Mouse (Mus musculus) liver, embryonic 13.5 days (tissue): ENCODE measurements at regions not wholly inside any gene's neighbourhood (a gene's known extent, or its start where the extent isn't known, plus 50 kb on each side); places are given as distances from the start of the nearest gene placed in this dataset.

Source experiments
- ATAC-seq: fragments of 200-750 bp; cut with Nextera tagmentation; 2 replicates; pipeline ENCODE4 v1.8.0; 2017; ENCODE audit warnings: low read depth, mild to moderate bottlenecking, moderate number of reproducible peaks, moderate library complexity
- DNase-seq: peaks from one replicate; pipeline ENCODE4 v3.0.0; 2022
- H3K27ac ChIP-seq: fragments of 300-500 bp; sonication (generic); 2 replicates; pipeline ENCODE4 v1.5.1; 2015; ENCODE audit warnings: moderate library complexity, mild to moderate bottlenecking, inconsistent platforms
- H3K27me3 ChIP-seq: fragments of 300-500 bp; sonication (generic); 2 replicates; pipeline ENCODE4 v1.6.1; 2015; ENCODE audit warnings: mild to moderate bottlenecking, inconsistent platforms
- H3K36me3 ChIP-seq: fragments of 300-500 bp; sonication (generic); 2 replicates; pipeline ENCODE4 v1.6.1; 2015; ENCODE audit warnings: mild to moderate bottlenecking, inconsistent platforms
- H3K4me1 ChIP-seq: fragments of 300-500 bp; sonication (generic); replicated peaks from 2 replicates; pipeline ENCODE4 v1.6.1; 2015; ENCODE audit warnings: inconsistent platforms
- H3K4me2 ChIP-seq: fragments of 300-500 bp; sonication (generic); 2 replicates; pipeline ENCODE4 v1.6.1; 2015; ENCODE audit warnings: inconsistent platforms, mild to moderate bottlenecking, moderate library complexity
- H3K4me3 ChIP-seq: fragments of 300-500 bp; sonication (generic); replicated peaks from 2 replicates; pipeline ENCODE4 v1.5.1; 2015; ENCODE audit warnings: mild to moderate bottlenecking, inconsistent platforms
- H3K9ac ChIP-seq: fragments of 300-500 bp; sonication (generic); 2 replicates; pipeline ENCODE4 v1.6.1; 2015; ENCODE audit warnings: mild to moderate bottlenecking, inconsistent platforms
- H3K9me3 ChIP-seq: fragments of 300-500 bp; sonication (generic); replicated peaks from 2 replicates; pipeline ENCODE4 v1.6.1; 2016; ENCODE audit warnings: inconsistent platforms
- WGBS: fragments of 180-500 bp; shearing (Covaris S2); methylation state at CpG from one replicate; pipeline ENCODE4 v1.1.7; 2015; ENCODE audit not compliant: insufficient replicate concordance; 5-methylcytosine and 5-hydroxymethylcytosine counted together

DNA sequence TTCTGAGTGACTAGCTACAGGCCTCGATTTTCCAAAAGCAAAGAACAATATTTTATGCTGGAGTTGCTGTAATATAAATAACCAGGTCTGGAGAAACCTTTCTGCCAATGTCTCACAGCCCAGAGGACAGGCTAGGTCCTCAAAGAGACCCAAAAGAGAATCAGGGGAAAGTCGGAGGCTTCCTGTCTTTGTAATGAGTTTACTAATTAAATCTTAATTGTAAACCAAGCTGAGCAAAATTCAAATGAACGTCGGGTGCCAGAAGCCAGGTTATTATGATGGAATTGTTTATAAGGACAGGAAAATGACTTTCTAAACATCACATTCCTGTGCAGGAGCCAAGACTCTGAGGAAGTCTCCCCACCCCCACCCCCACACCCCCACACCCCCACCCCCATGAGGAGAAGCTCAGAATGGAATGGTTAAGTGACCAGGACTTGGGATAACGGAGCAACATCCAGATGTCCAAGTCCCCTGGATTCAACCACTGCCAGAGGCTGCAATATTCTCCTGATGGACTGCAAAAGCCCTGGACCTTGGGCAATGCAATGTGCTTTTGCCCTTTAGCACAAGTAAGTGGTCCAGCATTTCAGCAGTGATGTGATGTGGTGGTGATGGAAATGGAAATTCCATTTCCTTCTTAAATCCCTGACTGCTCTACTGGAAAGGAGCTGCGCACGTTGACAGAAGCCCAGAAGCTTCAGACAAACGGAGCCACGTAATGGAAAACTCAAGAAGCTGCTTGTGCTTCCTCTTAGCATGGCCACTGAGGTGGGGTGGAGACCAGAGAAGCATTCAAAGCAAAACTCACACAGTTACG lies 333.1 kb upstream of the 4930412O13Rik start:
- Histone ChIP-seq H3K27ac (no peak overlapping the region), H3K4me1 (no peaks in the 10 kb centered on the region), H3K4me2 (no peak overlapping the region), H3K4me3 (no peak overlapping the region), H3K27me3 (no peaks in the 10 kb centered on the region), H3K9me3 (no peaks in the 10 kb centered on the region), H3K9ac (no peak overlapping the region), H3K36me3 (no peaks in the 10 kb centered on the region)
- DNase-seq (no peak), ATAC-seq (no peak)
- 57% methylated on average over 10 of the region's 10 CpGs for WGBS

DNA sequence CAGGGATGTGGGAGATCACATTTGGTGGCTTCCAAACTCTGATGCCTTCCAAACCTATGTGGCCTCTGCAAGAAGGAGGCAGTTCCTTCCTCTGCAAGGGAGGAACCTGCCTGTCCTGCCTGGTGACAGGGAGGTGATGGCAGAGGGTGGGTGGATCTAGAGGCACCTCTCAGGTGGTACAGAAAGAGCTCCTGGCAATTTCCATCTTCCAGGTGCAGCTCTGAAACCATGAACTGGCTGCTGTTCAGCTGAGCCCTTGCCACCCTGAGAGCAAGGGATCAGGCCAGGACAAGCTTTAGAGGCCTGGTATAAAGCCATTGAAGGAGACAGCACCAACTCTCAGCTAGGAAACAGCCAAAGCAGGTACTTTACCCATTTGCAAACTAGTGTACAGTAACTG lies 327.7 kb upstream of the 4930412O13Rik start:
- Histone ChIP-seq H3K27me3 (no peaks in the 10 kb centered on the region), H3K4me2 (no peak overlapping the region), H3K9ac (no peak overlapping the region), H3K9me3 (no peaks in the 10 kb centered on the region), H3K4me1 (no peaks in the 10 kb centered on the region), H3K4me3 (no peak overlapping the region), H3K36me3 (no peaks in the 10 kb centered on the region), H3K27ac (no peak overlapping the region)
- ATAC-seq, result no peak
- DNase-seq, result no peak

DNA sequence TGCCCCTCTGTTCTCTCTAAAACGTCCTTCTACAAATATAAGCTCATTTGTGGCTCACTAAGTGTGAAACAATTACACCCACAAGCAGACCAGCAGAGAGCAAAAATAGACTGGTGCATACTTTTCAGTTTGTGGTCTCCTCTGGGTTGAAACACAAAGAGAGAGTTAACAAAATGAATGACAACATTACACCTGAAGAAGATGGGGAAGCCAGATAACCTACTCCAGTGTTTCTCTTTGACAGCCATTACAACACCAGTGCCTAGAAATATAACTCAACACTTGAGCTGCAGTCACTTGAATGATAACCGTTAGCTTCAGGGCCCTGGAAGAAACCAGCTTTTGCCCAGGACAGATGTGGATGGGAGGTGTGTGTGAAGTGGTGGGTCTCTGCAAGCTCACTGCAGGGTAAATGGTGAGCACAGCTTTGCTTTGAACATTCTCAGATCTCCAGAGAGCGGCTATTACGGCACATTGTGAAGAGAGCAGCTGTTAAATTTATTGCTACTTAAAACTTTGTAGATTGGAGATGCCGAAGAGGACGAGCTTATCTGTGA lies 316.5 kb upstream of the 4930412O13Rik start:
- no peaks in the 10 kb centered on the region for H3K9me3 ChIP-seq
- DNase-seq, result no peak
- H3K4me1 ChIP-seq, result no peaks in the 10 kb centered on the region
- no peak overlapping the region for H3K27ac ChIP-seq
- no peak overlapping the region for H3K4me2 ChIP-seq
- H3K4me3 ChIP-seq, result no peak overlapping the region
- no peaks in the 10 kb centered on the region for H3K27me3 ChIP-seq
- no peak for ATAC-seq
- WGBS, result 39% methylated on average over 6 of the region's 6 CpGs
- H3K9ac ChIP-seq, result no peak overlapping the region
- H3K36me3 ChIP-seq, result no peaks in the 10 kb centered on the region

DNA sequence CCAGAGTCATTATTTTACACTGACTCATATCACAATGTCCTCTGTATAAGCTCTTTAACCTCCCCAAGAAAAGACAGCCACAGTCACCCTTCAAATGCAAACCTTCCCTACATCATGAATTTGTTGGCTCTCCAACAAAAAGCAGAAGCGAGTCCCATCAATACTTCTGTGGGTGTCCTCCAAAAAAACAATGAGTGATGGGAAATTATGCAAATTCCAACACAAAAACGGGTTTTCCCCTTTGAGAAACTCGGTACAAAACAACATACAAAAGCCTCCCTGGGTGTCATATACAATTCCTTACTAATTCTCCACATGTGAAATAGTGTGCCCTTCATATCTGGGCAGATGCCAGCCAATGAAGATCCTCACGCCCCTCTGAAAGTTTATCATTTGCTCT lies 311.8 kb upstream of the 4930412O13Rik start:
- no peak for DNase-seq
- WGBS, result 53% methylated on average over 4 of the region's 4 CpGs
- ATAC-seq, result no peak
- no peaks in the 10 kb centered on the region for H3K4me1 ChIP-seq
- H3K9me3 ChIP-seq, result no peaks in the 10 kb centered on the region
- H3K9ac ChIP-seq, result no peak overlapping the region
- no peaks in the 10 kb centered on the region for H3K36me3 ChIP-seq
- no peak overlapping the region for H3K27ac ChIP-seq
- H3K4me2 ChIP-seq, result no peak overlapping the region
- no peak overlapping the region for H3K4me3 ChIP-seq
- H3K27me3 ChIP-seq, result no peaks in the 10 kb centered on the region

DNA sequence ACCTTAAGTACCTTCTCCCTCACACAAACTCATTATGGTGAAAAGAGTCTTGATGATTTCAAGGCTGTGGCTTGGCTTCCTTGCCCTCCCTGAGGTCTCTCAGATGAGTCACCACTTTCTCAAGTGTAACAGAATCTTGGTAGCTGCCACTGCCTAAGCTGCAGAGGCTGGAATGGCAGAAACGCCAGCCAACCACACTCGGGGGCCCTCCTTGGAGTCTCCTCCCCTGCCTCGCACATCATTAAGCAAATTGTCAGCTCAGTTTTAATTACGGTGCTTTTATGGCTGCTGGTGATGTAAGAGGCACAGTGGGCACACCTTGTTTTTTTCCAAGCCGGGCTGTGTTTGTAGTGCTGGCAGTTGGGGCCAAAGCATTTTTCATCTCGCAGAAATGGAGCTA lies 306.9 kb upstream of the 4930412O13Rik start:
- H3K36me3 ChIP-seq, result no peaks in the 10 kb centered on the region
- WGBS, result 65% methylated on average over 6 of the region's 6 CpGs
- H3K4me3 ChIP-seq, result no peak overlapping the region
- no peak overlapping the region for H3K4me2 ChIP-seq
- ATAC-seq (no peak), DNase-seq (no peak)
- H3K9me3 ChIP-seq, result no peaks in the 10 kb centered on the region
- H3K27me3 ChIP-seq, result no peaks in the 10 kb centered on the region
- no peak overlapping the region for H3K9ac ChIP-seq
- no peaks in the 10 kb centered on the region for H3K4me1 ChIP-seq
- H3K27ac ChIP-seq, result no peak overlapping the region

DNA sequence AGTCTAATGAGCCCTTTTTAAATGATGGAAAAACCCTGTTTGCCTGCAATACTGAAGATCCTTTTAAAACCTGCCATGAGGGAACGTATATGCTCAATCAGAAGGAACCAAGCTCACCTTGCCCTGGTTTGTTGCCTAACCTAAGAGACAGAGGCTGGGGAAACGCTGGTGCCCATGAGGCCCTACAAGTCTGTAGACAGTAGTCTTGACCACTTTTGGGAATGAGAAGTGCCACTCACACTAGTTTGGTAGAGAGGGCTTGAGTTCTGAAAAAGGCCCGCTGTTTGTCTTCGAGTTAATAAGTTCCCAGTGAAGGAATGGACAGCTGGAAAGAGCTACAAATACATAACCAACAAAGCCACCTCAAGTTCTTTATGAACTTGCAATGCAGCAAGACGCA lies 306.4 kb upstream of the 4930412O13Rik start:
- Histone ChIP-seq H3K27ac (no peak overlapping the region), H3K4me1 (no peaks in the 10 kb centered on the region), H3K9me3 (no peaks in the 10 kb centered on the region), H3K4me3 (no peak overlapping the region), H3K4me2 (no peak overlapping the region), H3K36me3 (no peaks in the 10 kb centered on the region), H3K9ac (no peak overlapping the region), H3K27me3 (no peaks in the 10 kb centered on the region)
- WGBS, result 72% methylated on average over 5 of the region's 5 CpGs
- ATAC-seq (no peak), DNase-seq (no peak)

DNA sequence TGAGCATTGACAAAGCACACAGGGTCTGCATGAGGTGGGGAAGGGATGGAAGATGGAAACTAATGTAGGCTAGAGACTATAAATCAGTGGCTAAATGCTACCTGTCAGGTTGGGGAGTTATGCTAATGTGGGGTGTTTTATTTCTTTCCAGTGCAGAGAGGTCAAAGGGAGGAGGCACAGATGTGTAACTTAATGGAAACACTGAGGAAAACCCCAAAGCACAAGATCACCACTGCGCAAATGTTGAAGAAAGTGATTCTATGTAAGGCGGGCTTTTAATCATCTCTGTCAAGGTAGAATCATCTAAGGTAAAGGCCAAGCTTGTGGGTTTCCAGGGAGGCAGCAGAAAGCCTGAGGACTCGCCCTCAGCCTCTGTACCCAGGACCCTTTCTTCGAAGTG lies 303.2 kb upstream of the 4930412O13Rik start:
- Histone ChIP-seq H3K4me1 (no peaks in the 10 kb centered on the region), H3K4me2 (no peak overlapping the region), H3K27me3 (no peaks in the 10 kb centered on the region), H3K4me3 (no peak overlapping the region), H3K9ac (no peak overlapping the region), H3K27ac (no peak overlapping the region), H3K36me3 (no peaks in the 10 kb centered on the region), H3K9me3 (no peaks in the 10 kb centered on the region)
- DNase-seq (no peak), ATAC-seq (no peak)
- 80% methylated on average over 4 of the region's 4 CpGs for WGBS

DNA sequence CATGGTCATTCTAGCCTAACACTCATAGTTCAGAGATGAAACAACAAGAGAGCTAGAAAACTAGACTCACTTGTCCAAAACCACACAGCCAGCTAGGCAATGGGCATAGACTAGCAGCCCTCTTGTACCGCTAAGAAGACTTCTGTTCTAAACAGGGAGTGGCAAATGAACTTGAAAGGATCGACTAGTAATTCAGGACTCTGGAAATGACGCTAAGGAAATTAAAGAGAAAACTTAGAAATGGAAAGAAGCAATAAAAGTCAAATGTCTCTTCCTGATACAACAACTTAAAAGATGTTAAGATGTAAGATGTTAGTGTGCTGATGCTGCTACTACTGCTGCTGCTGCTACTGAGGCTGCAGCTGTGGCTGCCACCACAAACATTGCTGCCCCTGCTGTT lies 293.7 kb upstream of the 4930412O13Rik start:
- no peaks in the 10 kb centered on the region for H3K4me1 ChIP-seq
- no peak overlapping the region for H3K27ac ChIP-seq
- no peaks in the 10 kb centered on the region for H3K27me3 ChIP-seq
- DNase-seq (no peak), ATAC-seq (no peak)
- 73% methylated on average over 3 of the region's 3 CpGs for WGBS
- no peak overlapping the region for H3K9ac ChIP-seq
- no peaks in the 10 kb centered on the region for H3K9me3 ChIP-seq
- H3K4me3 ChIP-seq, result no peak overlapping the region
- no peak overlapping the region for H3K4me2 ChIP-seq
- H3K36me3 ChIP-seq, result no peaks in the 10 kb centered on the region

DNA sequence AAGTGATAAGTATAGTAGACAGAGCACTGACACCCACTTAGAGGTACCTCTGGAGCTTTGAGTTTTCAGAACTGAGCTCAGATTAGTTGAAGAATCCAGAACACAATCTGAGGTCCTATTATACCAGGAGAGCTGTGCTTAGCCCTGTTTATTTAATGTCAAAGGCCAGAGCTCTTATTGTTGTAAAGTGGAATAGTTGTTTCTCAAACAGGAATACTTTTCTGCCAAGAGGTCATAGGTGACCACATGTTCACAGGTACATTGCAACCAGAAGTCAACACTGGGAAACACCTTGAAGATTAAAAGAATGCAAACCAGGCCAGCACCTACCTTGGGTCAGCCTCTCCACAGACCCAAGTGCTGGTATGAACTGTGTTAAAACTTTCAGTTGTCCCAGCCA lies 291.9 kb upstream of the 4930412O13Rik start:
- H3K9me3 ChIP-seq, result no peaks in the 10 kb centered on the region
- DNase-seq (no peak), ATAC-seq (no peak)
- no peaks in the 10 kb centered on the region for H3K4me1 ChIP-seq
- no peak overlapping the region for H3K4me3 ChIP-seq
- no peak overlapping the region for H3K4me2 ChIP-seq
- H3K9ac ChIP-seq, result no peak overlapping the region
- H3K27me3 ChIP-seq, result no peaks in the 10 kb centered on the region
- H3K27ac ChIP-seq, result no peak overlapping the region
- no peaks in the 10 kb centered on the region for H3K36me3 ChIP-seq

DNA sequence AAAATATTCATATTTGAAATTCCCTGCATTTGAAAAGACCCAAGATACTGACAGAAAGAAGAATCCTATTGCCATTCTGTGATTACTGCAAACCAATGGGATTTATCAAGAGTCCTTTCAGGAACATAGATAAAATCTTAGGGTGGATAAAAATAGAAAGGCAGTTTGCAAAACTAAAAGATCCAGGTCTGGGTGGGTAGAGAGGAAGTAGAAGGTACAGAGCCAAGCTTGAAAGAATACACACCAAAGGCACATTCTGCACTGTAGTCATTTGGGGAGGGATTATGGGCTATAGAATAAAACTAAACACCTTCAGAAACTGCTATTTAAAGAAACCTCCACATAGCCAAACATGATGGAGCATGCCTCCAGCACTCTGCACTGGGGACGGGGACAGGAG lies 288.5 kb upstream of the 4930412O13Rik start:
- H3K27ac ChIP-seq, result no peak overlapping the region
- ATAC-seq (no peak), DNase-seq (no peak)
- H3K4me1 ChIP-seq, result no peaks in the 10 kb centered on the region
- H3K9ac ChIP-seq, result no peak overlapping the region
- no peaks in the 10 kb centered on the region for H3K36me3 ChIP-seq
- H3K4me3 ChIP-seq, result no peak overlapping the region
- H3K4me2 ChIP-seq, result no peak overlapping the region
- WGBS, result 53% methylated on average over 1 of the region's 1 CpGs
- H3K9me3 ChIP-seq, result no peaks in the 10 kb centered on the region
- H3K27me3 ChIP-seq, result no peaks in the 10 kb centered on the region

DNA sequence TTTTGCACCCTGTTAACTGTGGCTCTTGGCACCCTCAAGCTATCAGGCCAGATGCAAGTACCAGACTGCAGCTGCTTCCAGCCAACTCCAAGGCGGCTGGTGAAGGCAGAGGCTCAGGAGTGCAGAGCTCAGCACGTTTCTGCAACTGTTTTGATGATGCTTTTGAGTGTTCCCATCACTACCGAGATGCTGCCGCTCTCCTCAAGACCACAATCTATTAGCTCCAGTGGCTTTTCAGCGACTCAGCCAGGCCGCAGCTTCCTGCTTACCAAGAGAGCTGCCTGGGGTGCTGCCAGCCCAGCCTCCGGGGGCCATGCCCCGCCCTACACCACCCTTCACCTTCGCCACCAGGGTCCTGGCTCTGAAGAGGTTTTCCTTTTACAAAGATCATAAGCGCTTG lies 287.1 kb upstream of the 4930412O13Rik start:
- no peak overlapping the region for H3K9ac ChIP-seq
- no peak overlapping the region for H3K4me2 ChIP-seq
- ATAC-seq, result no peak
- no peak overlapping the region for H3K27ac ChIP-seq
- peak; percentile 3 for DNase-seq
- no peaks in the 10 kb centered on the region for H3K4me1 ChIP-seq
- H3K27me3 ChIP-seq, result no peaks in the 10 kb centered on the region
- no peaks in the 10 kb centered on the region for H3K9me3 ChIP-seq
- H3K4me3 ChIP-seq, result no peak overlapping the region
- H3K36me3 ChIP-seq, result no peaks in the 10 kb centered on the region
- 8% methylated on average over 10 of the region's 10 CpGs for WGBS

DNA sequence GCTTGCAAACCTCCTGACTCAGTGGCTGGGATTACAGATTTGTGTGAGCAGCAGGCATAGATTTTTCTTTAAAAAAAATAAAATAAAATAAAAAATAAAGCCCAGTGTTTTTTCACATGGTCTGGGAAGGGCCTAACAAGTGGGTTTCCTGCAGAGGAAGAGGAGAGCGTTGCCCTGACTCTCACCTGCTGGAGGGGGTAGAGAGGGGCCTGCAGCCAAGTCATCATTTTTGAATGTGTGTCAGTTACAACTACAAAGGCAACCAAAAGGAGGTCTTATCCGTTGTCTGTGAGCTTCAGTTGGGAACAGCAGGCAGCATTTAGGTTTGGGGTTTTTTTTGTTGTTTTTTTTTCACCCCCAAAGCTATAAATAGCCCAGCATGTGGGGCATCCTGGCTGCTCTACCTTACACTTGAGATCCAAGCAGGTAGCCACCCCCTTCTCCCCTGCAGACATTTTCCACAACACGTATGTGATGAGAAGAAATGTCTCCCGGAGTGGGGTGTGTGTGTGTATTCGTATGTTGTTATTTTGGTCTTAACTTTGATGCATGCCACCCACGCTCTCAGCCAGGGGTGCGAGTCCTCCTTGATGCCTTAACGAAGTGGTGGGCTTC lies 285.7 kb upstream of the 4930412O13Rik start:
- no peaks in the 10 kb centered on the region for H3K4me1 ChIP-seq
- no peak overlapping the region for H3K4me2 ChIP-seq
- no peak for ATAC-seq
- H3K9me3 ChIP-seq, result no peaks in the 10 kb centered on the region
- no peak overlapping the region for H3K4me3 ChIP-seq
- no peaks in the 10 kb centered on the region for H3K36me3 ChIP-seq
- DNase-seq, result no peak
- no peak overlapping the region for H3K27ac ChIP-seq
- WGBS, result 55% methylated on average over 8 of the region's 8 CpGs
- H3K27me3 ChIP-seq, result no peaks in the 10 kb centered on the region
- H3K9ac ChIP-seq, result no peak overlapping the region
